Mouse (Mus musculus) cerebellum, adult 9-11 months (tissue): ENCODE measurements around the gene Ddx19b.

Experiments
- DNase-seq: peaks from one replicate; pipeline ENCODE4 v3.0.0; 2022

Gene Ddx19b

DNA sequence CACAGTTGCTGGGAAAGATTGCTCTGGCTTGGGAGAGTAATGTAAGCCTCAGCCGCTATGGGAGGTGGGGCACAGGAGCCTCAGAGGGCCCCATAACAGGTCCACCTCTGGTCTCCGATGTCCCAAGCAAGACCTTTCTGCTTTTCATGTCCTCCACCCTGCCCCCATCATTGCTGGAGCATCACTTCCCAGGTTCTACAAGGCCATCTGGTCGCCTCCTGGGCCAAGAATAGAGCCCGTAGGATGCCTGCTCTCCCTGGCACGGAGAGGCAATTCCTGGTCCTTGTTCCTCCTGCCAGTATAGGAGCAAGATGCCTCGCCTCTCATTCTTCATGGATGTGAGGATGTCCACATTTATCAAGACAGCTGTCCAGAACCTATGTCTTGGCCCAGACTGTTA, 71.6 kb downstream of the Ddx19b start:
- DNase-seq = peak; percentile 98

DNA sequence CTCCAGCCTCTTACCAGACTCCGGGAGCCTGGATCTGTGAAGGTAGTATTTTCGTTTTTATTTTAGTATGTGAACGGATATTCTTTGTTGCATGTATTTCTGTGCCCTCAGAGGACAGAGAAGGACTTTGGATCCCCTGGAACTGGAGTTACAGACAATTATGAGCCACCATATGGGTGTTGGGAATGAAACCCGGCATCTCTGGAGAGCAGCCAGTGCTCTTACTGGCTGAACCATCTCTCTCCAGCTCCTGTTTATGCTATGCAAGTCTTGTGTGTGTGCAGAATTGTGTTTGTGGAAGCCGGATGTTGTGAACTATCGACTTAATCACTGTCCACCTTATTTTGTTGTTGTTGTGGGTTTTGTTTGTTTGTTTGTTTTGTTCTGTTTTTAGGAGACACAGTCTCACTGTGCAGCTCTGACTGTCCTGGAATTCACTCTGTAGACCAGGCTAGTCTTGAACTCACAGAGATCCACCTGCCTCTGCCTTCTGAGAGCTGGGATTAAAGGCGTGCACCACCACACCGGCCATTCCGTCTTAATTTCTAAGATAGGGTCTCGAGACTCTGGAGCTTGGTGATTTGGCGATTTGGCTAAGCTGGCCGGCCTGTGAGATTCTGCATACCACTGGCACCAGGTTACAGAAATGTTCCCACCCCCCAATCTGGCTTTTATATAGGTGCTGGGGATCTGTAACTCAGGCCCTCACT, 72.3 kb downstream of the Ddx19b start:
- DNase-seq = peak; percentile 92

DNA sequence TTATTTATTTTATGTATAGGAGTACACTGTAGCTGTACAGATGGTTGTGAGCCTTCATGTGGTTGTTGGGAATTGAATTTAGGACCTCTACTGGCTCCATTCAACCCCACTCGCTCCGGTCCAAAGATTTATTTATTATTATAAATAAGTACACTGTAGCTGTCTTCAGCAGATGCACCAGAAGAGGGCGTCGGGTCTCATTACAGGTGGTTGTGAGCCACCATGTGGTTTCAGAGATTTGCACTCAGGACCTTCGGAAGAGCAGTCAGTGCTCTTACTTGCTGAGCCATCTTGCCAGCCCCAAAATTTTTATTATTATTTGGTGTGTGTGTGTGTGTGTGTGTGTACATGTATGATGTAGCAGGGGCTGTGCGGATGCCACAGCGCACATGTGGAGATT, 73.0 kb downstream of the Ddx19b start:
- DNase-seq = peak; percentile 52

DNA sequence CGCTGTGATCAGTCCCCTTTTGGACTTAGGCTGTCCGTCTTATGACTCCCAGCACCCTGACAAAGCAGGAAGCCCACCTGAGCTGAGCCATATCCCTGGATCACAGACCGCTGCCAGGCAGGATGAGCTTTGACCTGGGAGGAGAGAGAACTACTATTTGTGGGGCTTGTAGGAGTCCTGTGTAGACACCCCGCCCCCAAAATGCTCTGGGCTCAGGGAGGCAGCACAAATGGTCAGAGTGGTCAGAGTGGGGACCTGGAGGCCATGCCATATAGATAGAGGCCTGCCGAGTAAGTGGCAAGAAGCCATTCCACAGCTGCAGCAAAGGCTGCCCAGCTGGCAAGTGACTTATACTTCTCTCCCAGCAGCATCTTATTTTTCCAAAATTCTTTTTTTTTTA, 73.4 kb downstream of the Ddx19b start:
- DNase-seq = peak; percentile 79

DNA sequence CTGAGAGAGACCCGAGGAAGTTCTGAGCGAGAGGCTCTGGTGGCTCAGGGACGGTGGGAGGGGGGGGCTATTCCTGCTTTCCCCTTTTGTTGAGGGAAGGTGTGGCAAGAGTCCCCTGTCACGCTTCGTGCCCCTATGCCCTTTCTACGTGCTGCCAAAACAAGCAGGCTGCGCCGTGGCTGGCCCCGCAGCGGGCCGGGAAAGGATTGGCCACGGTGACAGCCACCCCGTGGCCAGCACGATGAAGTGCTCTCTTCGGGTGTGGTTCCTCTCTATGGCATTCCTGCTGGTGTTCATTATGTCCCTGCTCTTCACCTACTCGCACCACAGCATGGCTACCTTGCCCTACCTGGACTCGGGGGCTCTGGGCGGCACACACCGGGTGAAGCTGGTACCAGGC, 74.1 kb downstream of the Ddx19b start:
- peak; percentile 88 for DNase-seq

DNA sequence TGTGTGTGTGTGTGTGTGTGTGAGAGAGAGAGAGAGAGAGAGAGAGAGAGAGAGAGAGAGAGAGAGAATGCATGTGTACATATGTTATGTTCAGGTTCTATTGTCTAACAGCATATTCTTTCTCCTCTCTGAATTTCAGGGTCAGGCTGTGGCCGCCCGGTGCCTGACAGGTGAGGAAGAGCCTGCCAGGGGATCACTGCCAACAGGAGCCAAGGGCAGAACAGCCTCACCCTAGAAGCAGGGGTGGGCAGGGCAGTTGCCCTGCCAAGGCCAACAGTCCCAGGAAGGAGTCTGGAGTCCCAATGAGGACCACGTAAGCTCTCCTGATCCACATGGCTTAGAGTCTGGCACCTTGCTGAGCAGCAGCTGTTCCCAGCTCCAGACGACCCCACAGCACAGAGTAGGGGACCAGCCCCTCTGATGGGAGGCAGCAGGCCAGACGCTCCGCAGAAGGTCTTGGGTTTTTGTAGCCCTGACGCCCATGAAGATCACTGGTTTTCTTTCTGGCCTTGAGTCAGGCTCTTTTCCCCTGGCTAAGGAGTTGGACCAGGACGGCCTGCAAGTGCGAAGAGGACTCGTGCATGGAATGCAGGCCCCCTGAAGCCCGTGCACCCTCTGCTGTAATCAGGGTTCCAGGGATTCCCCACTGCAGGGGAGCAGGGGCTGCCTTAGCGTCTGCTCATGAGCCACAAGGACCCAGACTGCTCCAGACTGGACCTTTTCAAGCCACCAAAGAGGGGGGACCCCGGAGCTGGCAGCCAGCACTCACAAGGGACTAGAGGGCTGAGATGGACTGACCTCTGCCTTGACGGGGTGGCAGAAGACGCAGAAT, 74.7 kb downstream of the Ddx19b start:
- DNase-seq = peak; percentile 85

DNA sequence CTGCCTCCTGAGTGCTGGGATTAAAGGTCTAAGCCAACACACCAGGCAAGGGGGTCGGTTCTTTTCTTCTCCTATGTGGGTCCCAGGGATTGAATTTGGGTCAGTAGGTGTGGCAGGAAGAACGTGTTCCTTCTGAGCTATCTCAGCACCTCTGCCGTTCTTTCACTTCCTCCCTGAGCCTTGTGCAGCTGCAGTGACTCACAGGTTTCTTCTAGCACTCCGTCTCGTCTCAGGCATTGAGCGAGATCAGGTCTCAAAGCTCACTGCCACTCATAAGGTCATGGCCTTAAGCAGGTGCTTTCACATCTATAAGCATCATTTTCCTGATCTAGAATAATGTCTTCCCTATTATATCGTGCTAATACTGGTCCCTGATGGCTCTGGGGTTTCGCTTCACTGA, 76.8 kb downstream of the Ddx19b start:
- DNase-seq = no peak
